Mouse (Mus musculus): ENCODE measurements around the gene Aurkb.
"Not testable (repeated sequence)": the region's sequence is repeated elsewhere in the genome, so short reads cannot be mapped to it uniquely, and the experiment has no call there.

Gene Aurkb

GRCm38 (mm10) chr11:69045531-69046394 is at the start of gene Aurkb:
Aurkb (plus strand) TSS chr11:69045647.
- DNase-seq (ENCODE audit: low spot score) = peak; percentile 97

- no peak for DNase-seq (ENCODE audit: low spot score)
Measured at GRCm38 (mm10) chr11:68997080-68997479, 48.4 kb upstream of the Aurkb start.

DNA sequence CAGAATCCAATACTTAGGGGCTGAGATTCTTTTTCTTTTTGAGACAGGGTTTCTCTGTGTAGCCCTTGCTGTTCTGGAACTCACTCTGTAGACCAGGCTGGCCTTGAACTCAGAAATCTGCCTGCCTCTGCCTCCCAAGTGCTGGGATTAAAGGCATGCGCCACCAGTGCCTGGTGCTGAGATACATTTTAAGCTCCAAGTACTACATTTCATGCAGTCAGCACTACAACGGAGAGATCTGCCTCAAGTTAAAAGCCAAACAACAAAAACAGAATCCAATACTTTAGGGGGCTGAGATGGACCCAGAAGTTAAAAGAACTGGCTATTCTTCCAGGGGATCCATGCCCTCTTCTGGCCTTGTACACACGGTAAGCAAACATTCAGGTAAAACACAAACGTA is 42.7 kb upstream of the Aurkb start:
- not testable (repeated sequence) for DNase-seq (ENCODE audit: low spot score)

DNA sequence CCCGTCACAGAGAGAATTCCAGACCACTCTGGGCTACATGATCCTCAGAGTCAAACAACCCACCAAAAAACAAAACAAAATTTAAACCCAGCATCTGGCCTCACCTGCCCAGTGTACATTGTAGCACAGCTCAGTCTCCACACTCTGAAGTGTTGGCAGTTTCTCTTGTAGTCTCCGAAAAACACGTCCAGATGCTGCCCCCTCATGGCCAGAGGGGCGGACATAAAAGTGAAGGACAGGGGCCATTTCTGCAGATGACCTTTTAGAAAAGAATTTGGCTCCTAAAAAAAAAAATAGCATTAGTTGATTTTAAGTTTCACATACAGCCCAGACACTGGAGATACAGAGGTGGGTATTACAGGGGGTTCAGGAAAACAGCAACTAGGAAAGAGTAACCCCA is 41.9 kb upstream of the Aurkb start:
- peak; percentile 36 for DNase-seq (ENCODE audit: low spot score)

- DNase-seq (ENCODE audit: low spot score) = no peak
Measured at GRCm38 (mm10) chr11:69005193-69005592, 40.3 kb upstream of the Aurkb start.

- DNase-seq (ENCODE audit: low spot score) = not testable (repeated sequence)
Measured at GRCm38 (mm10) chr11:69006575-69006974, 38.9 kb upstream of the Aurkb start.

GRCm38 (mm10) chr11:69008182-69009121 is 37.0 kb upstream of the Aurkb start, which contains the start of gene Pfas:
Pfas (minus strand) TSS chr11:69008460.
- DNase-seq (ENCODE audit: low spot score) = peak; percentile 97

DNA sequence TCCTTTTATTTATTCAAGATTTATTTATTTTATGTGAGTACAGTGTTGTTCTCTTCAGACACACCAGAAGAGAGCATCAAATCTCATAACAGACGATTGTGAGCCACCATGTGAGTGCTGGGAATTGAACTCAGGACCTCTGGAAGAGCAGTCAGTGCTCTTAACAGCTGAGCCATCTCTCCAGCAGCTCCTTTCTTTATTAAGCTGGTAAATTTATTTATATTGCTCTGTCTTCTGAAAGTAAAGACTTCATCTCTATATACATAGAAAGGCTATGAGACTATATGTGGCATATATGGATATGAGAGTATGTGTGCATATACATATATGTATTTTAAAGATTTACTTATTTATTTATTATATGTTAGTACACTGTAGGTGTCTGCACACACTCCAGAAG is 35.9 kb upstream of the Aurkb start:
- no peak for DNase-seq (ENCODE audit: low spot score)

GRCm38 (mm10) chr11:69010400-69011323 is 34.8 kb upstream of the Aurkb start:
- no peak for DNase-seq (ENCODE audit: low spot score)

- not testable (repeated sequence) for DNase-seq (ENCODE audit: low spot score)
Measured at GRCm38 (mm10) chr11:69011445-69011844, 34.0 kb upstream of the Aurkb start.

DNA sequence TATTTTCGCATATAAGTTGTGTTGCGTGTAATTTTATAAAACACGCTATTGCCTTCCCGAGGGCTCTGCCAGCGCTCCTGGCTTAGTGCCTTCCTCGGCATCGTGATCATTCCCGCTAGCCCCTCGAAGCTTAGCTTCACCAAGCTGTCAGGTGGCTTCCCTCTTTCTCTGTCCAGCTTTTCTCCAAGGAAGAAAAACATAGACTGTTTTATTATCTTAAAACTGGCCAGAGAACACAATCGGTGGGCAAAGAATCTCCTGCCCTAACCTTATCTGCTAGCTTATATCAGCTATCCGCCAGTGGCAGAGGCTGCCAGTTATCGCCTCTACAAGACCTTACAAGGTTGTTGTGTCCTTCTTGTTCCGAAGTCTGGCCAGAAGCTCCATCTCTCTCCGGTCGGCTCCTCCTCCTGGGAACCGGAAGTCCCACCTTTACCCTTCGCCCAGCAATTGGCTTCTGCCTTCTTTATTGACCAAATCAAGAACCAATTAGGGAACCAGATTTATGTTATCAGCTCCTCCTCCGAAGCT is 33.3 kb upstream of the Aurkb start:
- peak; percentile 94 for DNase-seq (ENCODE audit: low spot score)

- peak; percentile 97 for DNase-seq (ENCODE audit: low spot score)
Measured at GRCm38 (mm10) chr11:69015644-69016441, 29.6 kb upstream of the Aurkb start, which contains the start of gene Ctc1. Ctc1 (plus strand) TSS chr11:69015911.

- no peak for DNase-seq (ENCODE audit: low spot score)
Measured at GRCm38 (mm10) chr11:69016755-69017154, 28.7 kb upstream of the Aurkb start.

- no peak for DNase-seq (ENCODE audit: low spot score)
Measured at GRCm38 (mm10) chr11:69020691-69021090, 24.8 kb upstream of the Aurkb start.

- no peak for DNase-seq (ENCODE audit: low spot score)
Measured at GRCm38 (mm10) chr11:69026562-69026961, 18.9 kb upstream of the Aurkb start.

DNA sequence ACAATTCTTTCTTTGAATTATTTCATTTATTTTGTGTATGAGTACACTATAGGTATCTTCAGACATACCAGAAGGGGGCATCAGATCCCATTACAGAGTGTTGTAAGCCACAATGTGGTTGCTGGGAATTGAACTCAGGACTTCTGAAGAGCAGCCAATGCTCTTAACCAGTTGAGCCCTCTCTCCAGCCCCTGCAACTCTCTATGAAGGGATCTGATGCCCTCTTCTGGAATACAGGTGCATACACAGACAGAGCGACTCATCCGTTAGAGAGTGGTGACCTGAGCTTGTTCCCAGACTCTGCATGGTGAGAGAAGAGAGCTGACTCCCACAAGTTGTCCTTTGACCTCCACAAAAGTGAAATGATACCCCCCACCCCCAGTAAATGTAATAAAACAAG is 16.6 kb upstream of the Aurkb start:
- DNase-seq (ENCODE audit: low spot score) = peak; percentile 45

DNA sequence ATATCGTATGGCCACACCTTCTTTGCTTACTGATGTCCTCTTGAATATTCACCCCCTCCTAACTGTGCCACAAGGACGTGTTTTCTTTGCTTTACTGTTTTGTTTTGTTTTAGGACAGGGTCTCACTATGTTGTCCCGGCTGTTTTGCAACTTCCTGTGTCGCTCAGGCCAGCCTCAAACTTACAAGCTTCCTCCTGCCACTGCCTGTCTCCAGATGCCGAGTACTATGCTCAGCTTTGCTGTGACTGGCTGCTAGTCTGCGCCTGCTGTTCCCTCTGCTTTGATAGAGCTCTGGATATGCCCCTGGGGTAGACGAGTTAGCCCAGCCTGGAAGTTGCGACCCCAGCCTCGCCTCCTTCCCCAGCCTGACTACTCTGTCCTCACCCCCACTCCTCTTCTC is 11.9 kb upstream of the Aurkb start:
- no peak for DNase-seq (ENCODE audit: low spot score)

- no peak for DNase-seq (ENCODE audit: low spot score)
Measured at GRCm38 (mm10) chr11:69034585-69034984, 10.9 kb upstream of the Aurkb start.

- DNase-seq (ENCODE audit: low spot score) = no peak
Measured at GRCm38 (mm10) chr11:69035411-69035810, 10.0 kb upstream of the Aurkb start.

DNA sequence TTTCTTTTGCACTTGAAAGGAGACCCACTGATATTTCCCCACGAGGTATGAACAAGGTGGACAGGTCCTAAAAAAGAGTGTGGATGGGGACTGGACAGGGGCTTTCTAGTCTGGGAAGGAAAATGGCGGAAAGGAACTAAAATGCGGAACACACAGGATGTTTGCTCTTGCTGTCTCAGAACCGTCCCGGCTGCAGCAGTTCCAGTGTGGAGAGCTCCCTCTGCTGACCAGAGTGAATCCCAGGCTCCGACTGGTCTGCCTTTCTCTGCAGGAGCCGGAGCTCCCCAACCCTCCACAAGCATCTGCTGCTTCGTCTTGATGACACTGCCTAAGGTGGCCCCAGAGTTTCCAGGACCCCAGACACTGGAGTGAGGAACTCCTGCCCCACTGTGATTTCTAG is 9.6 kb upstream of the Aurkb start:
- DNase-seq (ENCODE audit: low spot score) = peak; percentile 94
